ENCODE assay signal across 10 mouse cellular contexts in the genomic region with DNA sequence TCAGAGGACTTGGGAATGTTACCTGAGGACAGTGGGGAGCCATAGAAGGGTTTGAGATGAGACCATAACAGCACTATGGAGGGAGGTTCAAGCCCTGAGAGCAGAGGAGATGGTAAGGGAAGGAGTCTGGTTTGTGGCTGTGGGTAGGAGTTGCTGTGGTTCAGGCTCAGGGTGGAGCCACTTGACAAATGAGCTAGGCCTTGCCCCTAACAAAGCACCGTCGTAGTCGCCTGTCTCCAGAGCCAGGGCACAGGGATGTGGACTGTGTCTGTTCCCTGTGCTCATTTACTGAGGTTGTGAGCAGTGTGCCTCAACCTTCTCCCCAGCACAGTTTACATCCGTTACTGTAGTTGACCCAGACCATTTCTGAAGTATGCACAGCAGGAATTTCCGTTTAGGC. TPM values are rescaled to one million over a fixed set of nuclear protein-coding genes. Genes with fewer than 3 reads are reported as not detected.
DNase-seq lines count a peak whose midpoint lies in the region; ATAC-seq and TF ChIP-seq lines count a peak whose summit lies in the region.
"Had no signal": no experiment of that assay in that cellular context is flagged by ENCODE, and none has a peak within 500 bp of the region (broad histone marks: within the 10 kb centered on the region; RNA-seq: fewer than 3 reads in every experiment).

No protein-coding gene starts in this region.

- no peak for ATAC-seq in embryonic facial prominence, embryonic 13.5 days (ENCODE audit: insufficient number of reproducible peaks, insufficient read depth, low FRiP score, low TSS enrichment, low read depth)

- H3K4me1 ChIP-seq in lung, adult 2 months (ENCODE audit: control insufficient read depth, insufficient read depth, low read length), result peaks cover 16% of the 10 kb centered on the region
- peaks cover 59% of the 10 kb centered on the region for H3K4me1 ChIP-seq in embryonic facial prominence, embryonic 13.5 days
- peaks cover 60% of the 10 kb centered on the region for H3K4me1 ChIP-seq in limb, embryonic 10.5 days
- peaks cover 59% of the 10 kb centered on the region for H3K4me1 ChIP-seq in olfactory bulb, adult 2 months (ENCODE audit: control insufficient read depth, insufficient read depth, low read length)

- H3K9ac ChIP-seq in embryonic facial prominence, embryonic 13.5 days, result peak overlapping the region; percentile 44; the same call in 1 of the 2 replicates

- no peaks in the 10 kb centered on the region for H3K9me3 ChIP-seq in embryonic facial prominence, embryonic 13.5 days
- no peaks in the 10 kb centered on the region for H3K9me3 ChIP-seq in limb, embryonic 10.5 days (replicated peaks)

- no peak for TF ChIP-seq CTCF in lung, adult 2 months (IDR thresholded peaks at IDR 0.05; ENCODE audit: insufficient read depth, low read length)
- TF ChIP-seq CTCF in olfactory bulb, adult 2 months (IDR thresholded peaks at IDR 0.05; ENCODE audit: insufficient read depth, low read depth, low read length), result no peak

- H3K4me2 ChIP-seq in embryonic facial prominence, embryonic 13.5 days, result peak overlapping the region; percentile 16; the same call in 1 of the 2 replicates

- no peak overlapping the region for H3K4me3 ChIP-seq in lung, adult 2 months (replicated peaks; ENCODE audit: extremely low read depth, low read depth, low read length)
- H3K4me3 ChIP-seq in embryonic facial prominence, embryonic 13.5 days, result no peak overlapping the region
- no peak overlapping the region for H3K4me3 ChIP-seq in limb, embryonic 10.5 days
- H3K4me3 ChIP-seq in olfactory bulb, adult 2 months (ENCODE audit: insufficient read depth, low read depth, low read length), result no peak overlapping the region

- peak; percentile 4 for DNase-seq in lung, postnatal 10 days
- no peak for DNase-seq in lung, adult 2 months
- DNase-seq in limb, embryonic 10.5 days (ENCODE audit: low spot score), result no peak
- no peak for DNase-seq in kidney, adult 18-20 months
- no peak for DNase-seq in left cerebral cortex, postnatal 36 days (ENCODE audit: low spot score in 2 of 2)
- no peak for DNase-seq in embryo, embryonic 10.5 days (ENCODE audit: low spot score)
- DNase-seq: right cerebral cortex, postnatal 25 days had no signal

- H3K27me3 ChIP-seq in embryonic facial prominence, embryonic 13.5 days, result no peaks in the 10 kb centered on the region
- no peaks in the 10 kb centered on the region for H3K27me3 ChIP-seq in limb, embryonic 10.5 days (ENCODE audit: low read depth, poor library complexity, severe bottlenecking)

- intact Hi-C loops in left cerebral cortex, postnatal 36 days (cut with DNase I), result no loop called here

- H3K36me3 ChIP-seq in embryonic facial prominence, embryonic 13.5 days, result peaks cover 40% of the 10 kb centered on the region
- peaks cover 33% of the 10 kb centered on the region for H3K36me3 ChIP-seq in limb, embryonic 10.5 days

- TF ChIP-seq POLR2A in lung, adult 2 months (IDR thresholded peaks at IDR 0.05; ENCODE audit: borderline replicate concordance, extremely low read depth, low read depth, low read length), result no peak
- TF ChIP-seq POLR2A in olfactory bulb, adult 2 months (IDR thresholded peaks at IDR 0.05; ENCODE audit: insufficient read depth, low read depth, low read length), result no peak

- H3K27ac ChIP-seq in embryonic facial prominence, embryonic 13.5 days, result peak overlapping the region; percentile 100; the same call in 1 of the 2 replicates
- H3K27ac ChIP-seq in limb, embryonic 10.5 days, result peak overlapping the region; percentile 19
- peak overlapping the region; percentile 12; the same call in 1 of the 2 replicates for H3K27ac ChIP-seq in olfactory bulb, adult 2 months (ENCODE audit: insufficient read depth, low read depth, low read length)

- WGBS in lung, adult 2 months, result 35% methylated on average over 5 of the region's 5 CpGs
- WGBS in embryonic facial prominence, embryonic 13.5 days, result 46% methylated on average over 5 of the region's 5 CpGs
- 52% methylated on average over 5 of the region's 5 CpGs for WGBS in limb, embryonic 10.5 days
- WGBS in olfactory bulb, adult 2 months, result 31% methylated on average over 5 of the region's 5 CpGs

RNA-seq across cellular contexts. Expression of a gene that starts 7.1 kb away (rescaled TPM):
- polyA plus RNA-seq in lung, adult 2 months (2012; rRNA removed), result 96.1 and 107 TPM in 2 replicates
- 46.2 and 47.4 TPM in 2 replicates for polyA plus RNA-seq in embryonic facial prominence, embryonic 13.5 days (2015; fragmentation: Nextera tagmentation; extraction: Ambion mirVana)
- 21.4 and 25.2 TPM in 2 replicates for polyA plus RNA-seq in limb, embryonic 10.5 days (2016; fragmentation: Nextera tagmentation; extraction: Ambion mirVana)
- 41.9 TPM in 1 of 2 replicates, not detected in the other for polyA plus RNA-seq in olfactory bulb, adult 2 months (2012; ENCODE audit: insufficient read depth, insufficient read length, low replicate concordance, missing spikeins)
- 100 to 1,000 TPM; 206 to 234 TPM for total RNA-seq in left cerebral cortex, postnatal 36 days (2021)

RNA-seq across cellular contexts. Expression of a gene that starts 23.2 kb away (rescaled TPM):
- polyA plus RNA-seq in lung, adult 2 months (2012; rRNA removed), result 42.7 and 49.1 TPM in 2 replicates
- 315 and 322 TPM in 2 replicates for polyA plus RNA-seq in embryonic facial prominence, embryonic 13.5 days (2015; fragmentation: Nextera tagmentation; extraction: Ambion mirVana)
- 224 and 248 TPM in 2 replicates for polyA plus RNA-seq in limb, embryonic 10.5 days (2016; fragmentation: Nextera tagmentation; extraction: Ambion mirVana)
- not detected in 2 replicates for polyA plus RNA-seq in olfactory bulb, adult 2 months (2012; ENCODE audit: insufficient read depth, insufficient read length, low replicate concordance, missing spikeins)
- 10 to 100 TPM; 24.0 to 25.5 TPM for total RNA-seq in left cerebral cortex, postnatal 36 days (2021)

RNA-seq across cellular contexts. Expression of a gene that starts 24.0 kb away (rescaled TPM):
- polyA plus RNA-seq in lung, adult 2 months (2012; rRNA removed), result 41.1 and 51.4 TPM in 2 replicates
- 22.2 and 25.3 TPM in 2 replicates for polyA plus RNA-seq in embryonic facial prominence, embryonic 13.5 days (2015; fragmentation: Nextera tagmentation; extraction: Ambion mirVana)
- 14.2 and 16.6 TPM in 2 replicates for polyA plus RNA-seq in limb, embryonic 10.5 days (2016; fragmentation: Nextera tagmentation; extraction: Ambion mirVana)
- polyA plus RNA-seq in olfactory bulb, adult 2 months (2012; ENCODE audit: insufficient read depth, insufficient read length, low replicate concordance, missing spikeins), result not detected in 2 replicates
- 10 to 100 TPM; 55.8 to 76.2 TPM for total RNA-seq in left cerebral cortex, postnatal 36 days (2021)

RNA-seq across cellular contexts. Expression of a gene that starts 26.6 kb away (rescaled TPM):
- not detected in 2 replicates for polyA plus RNA-seq in lung, adult 2 months (2012; rRNA removed)
- 0.60 and 0.92 TPM in 2 replicates for polyA plus RNA-seq in embryonic facial prominence, embryonic 13.5 days (2015; fragmentation: Nextera tagmentation; extraction: Ambion mirVana)
- 1.1 and 1.3 TPM in 2 replicates for polyA plus RNA-seq in limb, embryonic 10.5 days (2016; fragmentation: Nextera tagmentation; extraction: Ambion mirVana)
- polyA plus RNA-seq in olfactory bulb, adult 2 months (2012; ENCODE audit: insufficient read depth, insufficient read length, low replicate concordance, missing spikeins), result not detected in 2 replicates
- not detected for total RNA-seq in left cerebral cortex, postnatal 36 days (2021)
- total RNA-seq: liver, adult 2 months had no signal
- polyA plus RNA-seq: liver, adult 2 months had no signal

RNA-seq across cellular contexts. Expression of a gene that starts 31.3 kb away (rescaled TPM):
- not detected in 2 replicates for polyA plus RNA-seq in lung, adult 2 months (2012; rRNA removed)
- 2.2 and 2.5 TPM in 2 replicates for polyA plus RNA-seq in embryonic facial prominence, embryonic 13.5 days (2015; fragmentation: Nextera tagmentation; extraction: Ambion mirVana)
- 0.14 and 0.38 TPM in 2 replicates for polyA plus RNA-seq in limb, embryonic 10.5 days (2016; fragmentation: Nextera tagmentation; extraction: Ambion mirVana)
- polyA plus RNA-seq in olfactory bulb, adult 2 months (2012; ENCODE audit: insufficient read depth, insufficient read length, low replicate concordance, missing spikeins), result not detected in 2 replicates
- 10 to 100 TPM; 44.4 to 57.4 TPM for total RNA-seq in left cerebral cortex, postnatal 36 days (2021)
- total RNA-seq: liver, adult 2 months had no signal
- polyA plus RNA-seq: liver, adult 2 months had no signal

Comparison
In these comparisons a context has a peak if more than half of its experiments do, and no peak if none do; other contexts are left out.
1. H3K27ac ChIP-seq: peak in every context shown above with its lines; median percentile 100 in embryonic facial prominence, embryonic 13.5 days; 19 in limb, embryonic 10.5 days; 12 in olfactory bulb, adult 2 months.
2. RNA of a gene that starts 24.0 kb away (polyA plus RNA-seq): 41.1 to 51.4 TPM in lung, adult 2 months, 22.2 to 25.3 TPM in embryonic facial prominence, embryonic 13.5 days and 14.2 to 16.6 TPM in limb, embryonic 10.5 days; not detected in olfactory bulb, adult 2 months; every median in the first group is over 10 times any median in the second.